Mouse (Mus musculus): ENCODE measurements around the gene Trim45.
A peak's percentile ranks its signal among the peaks of the same experiment; 100 is the strongest.

The Trim45 gene

GRCm38 (mm10) chr3:100931332-100932076, 9.5 kb downstream of the Trim45 start:
- no peak for DNase-seq (ENCODE audit: extremely low spot score, low spot score)

DNA sequence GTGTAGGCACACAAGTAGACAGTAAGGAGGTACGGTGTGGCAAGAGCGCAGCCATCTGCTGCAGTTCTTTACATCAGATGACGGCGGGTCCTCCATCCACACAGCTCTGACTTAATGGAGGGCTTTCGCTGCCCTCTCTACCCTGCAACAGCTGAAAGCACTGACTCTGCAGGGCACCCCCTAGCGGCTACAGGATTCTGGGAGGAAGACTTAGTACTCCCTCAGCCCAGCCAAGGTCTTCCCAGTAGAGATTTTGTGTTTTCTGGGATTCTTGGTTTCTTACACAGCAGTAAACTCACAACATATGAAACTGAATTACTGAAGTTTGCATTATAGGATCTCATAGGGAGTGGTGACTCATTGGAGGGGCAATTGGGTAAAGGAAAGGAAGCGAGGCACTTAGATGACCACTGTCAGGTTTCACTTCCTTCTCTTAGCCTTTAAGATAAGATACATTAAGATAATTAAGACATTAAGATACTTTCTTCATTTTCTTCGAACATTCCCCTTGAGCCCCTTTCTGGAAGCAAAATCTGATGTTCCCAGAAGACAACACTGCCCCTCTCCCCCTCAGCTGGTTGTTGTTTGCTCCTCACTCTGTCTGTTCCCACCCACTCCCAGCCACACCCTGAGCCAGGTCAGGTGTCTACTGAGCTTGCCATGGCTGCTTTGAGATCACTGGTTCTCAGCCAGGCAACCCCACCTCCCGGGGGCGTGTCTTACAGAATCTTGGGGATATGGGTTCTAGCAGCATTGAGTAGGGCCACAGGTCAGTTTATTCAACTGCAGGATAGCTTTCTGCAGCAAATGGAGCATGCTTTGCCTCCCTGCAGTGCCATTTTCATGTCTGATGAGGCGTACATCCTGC, 10.3 kb downstream of the Trim45 start:
- no peak for DNase-seq (ENCODE audit: extremely low spot score, low spot score)

DNA sequence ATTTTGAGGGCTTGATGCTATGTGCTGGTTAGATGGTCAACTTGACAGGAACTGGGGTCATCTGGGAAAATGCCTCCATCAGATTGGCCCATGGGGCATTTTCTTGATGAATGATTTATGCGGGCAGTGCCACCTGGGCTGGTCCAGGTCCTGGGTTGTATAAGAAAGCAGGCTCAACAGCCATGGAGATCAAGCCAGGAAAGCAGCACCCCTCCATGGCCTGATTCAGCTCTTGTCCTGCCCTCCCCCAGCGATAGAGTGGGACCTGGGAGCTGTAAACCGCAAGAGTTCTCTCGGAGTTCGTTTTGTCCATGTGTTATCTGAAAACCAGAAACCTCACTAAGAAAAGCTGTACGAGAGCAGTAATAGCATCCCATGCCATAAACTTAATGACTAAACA, 13.5 kb downstream of the Trim45 start:
- DNase-seq (ENCODE audit: extremely low spot score, low spot score): no peak

DNA sequence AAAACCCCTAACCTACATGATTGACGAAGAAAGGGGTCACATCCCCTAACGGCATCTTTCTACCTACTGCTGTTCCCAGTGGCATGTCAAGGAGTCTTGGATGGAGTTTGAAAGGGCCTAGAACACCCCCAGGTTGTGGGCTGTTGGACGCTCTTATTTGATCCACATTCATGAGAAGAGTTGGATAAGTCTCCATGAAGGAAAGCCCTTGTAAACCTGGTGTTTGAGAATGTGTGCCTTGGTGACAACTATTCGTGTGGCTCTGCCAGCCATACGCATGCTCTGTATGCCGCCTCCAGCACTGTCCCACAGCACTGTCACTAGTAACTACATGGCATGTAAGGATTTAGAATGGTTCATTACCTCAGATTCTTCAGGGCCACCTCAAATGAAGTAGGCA, 14.2 kb downstream of the Trim45 start:
- DNase-seq (ENCODE audit: extremely low spot score, low spot score): no peak

DNA sequence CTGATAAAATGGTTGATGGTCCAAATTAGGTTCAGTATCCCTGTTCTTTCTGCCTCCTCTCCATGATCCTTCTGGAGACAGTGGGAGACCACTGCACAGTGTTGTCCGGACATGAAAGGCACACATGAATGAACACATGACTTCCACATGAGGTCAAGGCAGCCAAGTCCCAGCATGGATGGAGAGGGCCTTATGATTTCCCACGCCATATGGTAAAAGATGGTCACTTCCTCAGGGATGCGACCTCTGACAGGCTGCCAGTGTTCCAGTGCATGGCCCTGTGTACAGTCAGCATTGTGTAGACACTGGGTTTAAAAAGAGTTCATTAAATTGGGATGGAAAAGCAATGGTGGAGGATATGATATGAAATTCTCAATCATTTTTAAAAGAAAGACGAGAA, 16.2 kb downstream of the Trim45 start:
- no peak for DNase-seq (ENCODE audit: extremely low spot score, low spot score)

DNA sequence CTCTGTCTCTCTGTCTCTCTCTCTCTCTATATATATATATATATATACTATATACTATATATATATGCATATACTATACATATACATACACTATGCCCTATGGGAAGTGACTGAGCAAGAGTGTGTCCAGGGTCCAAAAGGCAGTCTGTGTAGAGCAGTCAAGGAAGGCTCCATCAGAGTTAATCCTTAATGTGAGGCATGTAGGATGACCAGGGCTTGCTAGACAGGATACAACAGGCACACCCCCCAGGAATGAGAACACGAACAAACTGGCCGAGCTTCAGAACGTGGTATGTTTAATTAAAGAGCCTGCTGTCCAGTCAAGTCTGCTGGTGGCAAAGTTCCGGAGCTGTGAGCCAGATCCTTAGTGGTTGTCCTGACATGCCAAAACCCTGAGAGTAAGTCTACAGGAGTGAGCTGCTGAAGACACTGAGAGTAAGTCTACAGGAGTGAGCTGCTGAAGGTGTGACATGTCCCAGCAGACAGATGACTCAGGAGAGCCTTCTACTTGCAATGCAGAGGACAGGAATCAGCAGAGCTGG, 18.6 kb downstream of the Trim45 start:
- no peak for DNase-seq (ENCODE audit: extremely low spot score, low spot score)

DNA sequence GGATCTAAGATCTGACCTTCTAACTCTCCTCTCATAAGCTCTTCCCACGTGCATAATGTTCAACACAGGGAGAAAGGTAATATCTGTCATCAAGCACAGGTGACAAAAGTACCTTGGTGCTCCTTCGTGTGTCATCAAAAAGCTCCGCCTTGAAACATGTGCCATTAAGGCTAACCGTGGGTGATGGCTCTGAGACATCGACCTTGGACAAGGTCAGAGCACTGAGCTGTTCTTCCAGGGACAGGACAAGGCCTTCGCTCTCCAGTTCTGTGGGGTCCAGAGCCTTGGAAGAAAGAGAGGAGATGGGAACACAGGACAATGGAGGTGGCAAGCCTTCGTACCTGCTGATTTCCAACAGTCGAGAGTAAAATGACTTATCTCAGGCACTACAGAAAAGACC, 25.3 kb downstream of the Trim45 start:
- no peak for DNase-seq (ENCODE audit: extremely low spot score, low spot score)

DNA sequence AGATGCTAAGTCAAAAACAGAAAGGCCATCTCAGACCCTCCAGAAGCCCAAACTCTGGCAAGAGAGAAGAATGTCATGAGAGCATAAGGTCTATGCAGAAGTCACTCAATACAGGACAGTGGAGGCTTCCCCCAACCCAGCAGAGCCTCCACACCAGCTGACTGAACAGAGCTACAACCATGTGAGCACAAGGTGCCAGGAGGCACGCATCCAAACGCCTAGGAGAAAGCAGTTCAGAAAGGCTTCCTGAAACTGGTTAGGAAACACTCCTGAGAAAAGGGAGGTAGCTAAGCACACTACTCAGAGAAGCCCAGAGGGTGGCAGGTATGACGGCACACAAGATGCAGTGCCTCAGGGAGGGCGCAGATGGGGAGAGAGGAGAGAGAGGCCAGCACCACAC, 29.5 kb downstream of the Trim45 start:
- no peak for DNase-seq (ENCODE audit: extremely low spot score, low spot score)

- DNase-seq (ENCODE audit: extremely low spot score, low spot score): no peak
Observed at GRCm38 (mm10) chr3:100954616-100955015, 32.6 kb downstream of the Trim45 start.

DNA sequence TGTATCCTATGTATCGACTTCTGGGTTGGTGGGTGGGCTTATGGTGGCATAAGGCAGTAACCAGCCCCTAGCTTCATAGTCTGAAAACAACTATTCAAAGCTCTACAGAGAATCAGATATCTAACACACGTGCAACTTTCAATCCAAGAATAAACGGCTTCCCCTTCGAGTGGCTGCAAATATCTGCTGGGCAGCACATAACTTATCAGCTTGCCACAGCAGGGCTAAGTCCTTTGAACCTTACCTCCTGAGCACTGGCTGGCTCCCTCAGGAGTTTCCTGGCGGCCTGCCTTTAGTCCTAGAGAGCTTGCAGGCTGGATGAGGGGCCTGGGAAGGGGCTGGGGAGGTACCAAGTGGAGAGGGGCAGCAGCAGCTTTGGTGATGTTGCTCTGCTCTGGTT, 39.0 kb downstream of the Trim45 start:
- DNase-seq (ENCODE audit: extremely low spot score, low spot score): no peak

DNA sequence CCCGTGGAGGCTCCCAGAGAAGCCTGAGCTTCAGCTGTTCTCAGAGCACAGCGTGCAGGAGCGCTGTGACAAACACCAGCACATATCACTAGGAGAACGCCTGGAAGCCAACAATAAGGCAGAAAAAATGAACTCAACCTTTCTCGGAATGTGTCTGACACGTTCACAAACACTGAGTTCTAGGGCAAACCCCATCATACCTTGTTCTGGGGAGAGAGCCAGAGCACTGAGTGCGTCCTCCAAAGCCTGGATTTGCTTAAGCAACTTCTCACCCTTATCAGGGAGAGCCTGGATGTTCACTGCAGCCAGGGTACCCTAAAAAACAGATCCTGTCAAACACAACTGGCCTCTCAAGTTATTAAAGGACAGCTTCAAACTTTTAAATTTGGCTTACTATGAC, 39.5 kb downstream of the Trim45 start:
- no peak for DNase-seq (ENCODE audit: extremely low spot score, low spot score)

DNA sequence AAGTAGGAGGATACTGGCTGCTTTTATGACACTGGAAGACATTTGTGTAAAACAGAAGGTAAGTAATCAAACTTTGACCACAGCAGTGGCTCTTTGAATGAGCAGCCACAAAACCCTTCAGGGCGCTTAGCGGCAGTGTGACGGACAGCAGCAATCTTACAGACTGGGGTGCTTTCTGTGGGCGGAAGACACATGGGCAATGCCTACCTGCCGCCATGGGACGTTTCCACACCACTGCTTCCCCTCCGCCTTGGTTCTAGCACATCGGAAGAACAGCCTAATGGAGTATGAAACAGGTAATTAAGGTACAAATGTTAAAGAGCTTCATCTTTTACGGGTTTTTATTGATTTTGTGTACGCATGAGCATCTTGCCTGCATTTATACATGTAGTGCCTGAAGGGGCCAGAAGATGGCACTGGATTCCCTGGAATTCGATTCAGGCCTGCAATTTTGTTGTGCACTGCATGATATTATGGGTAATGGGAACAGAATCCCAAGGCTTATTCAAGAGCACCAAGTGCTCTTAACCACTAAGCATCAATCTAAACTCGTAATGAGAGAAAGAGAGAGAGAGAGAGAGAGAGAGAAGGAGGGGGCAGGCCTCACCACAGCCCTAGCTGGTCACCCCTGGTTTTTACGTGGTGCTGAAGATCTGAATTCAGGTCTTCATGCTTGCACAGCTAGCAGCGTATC, 42.0 kb downstream of the Trim45 start:
- peak; percentile 40 for DNase-seq (ENCODE audit: extremely low spot score, low spot score)

- peak; percentile 94 for DNase-seq (ENCODE audit: extremely low spot score, low spot score)
Observed at GRCm38 (mm10) chr3:100969176-100969917, 47.3 kb downstream of the Trim45 start, which contains the start of gene Ttf2. TSS of gene Ttf2 (minus strand) at chr3:100969663.

- no peak for DNase-seq (ENCODE audit: extremely low spot score, low spot score)
Observed at GRCm38 (mm10) chr3:100973906-100974305, 51.9 kb downstream of the Trim45 start.

DNA sequence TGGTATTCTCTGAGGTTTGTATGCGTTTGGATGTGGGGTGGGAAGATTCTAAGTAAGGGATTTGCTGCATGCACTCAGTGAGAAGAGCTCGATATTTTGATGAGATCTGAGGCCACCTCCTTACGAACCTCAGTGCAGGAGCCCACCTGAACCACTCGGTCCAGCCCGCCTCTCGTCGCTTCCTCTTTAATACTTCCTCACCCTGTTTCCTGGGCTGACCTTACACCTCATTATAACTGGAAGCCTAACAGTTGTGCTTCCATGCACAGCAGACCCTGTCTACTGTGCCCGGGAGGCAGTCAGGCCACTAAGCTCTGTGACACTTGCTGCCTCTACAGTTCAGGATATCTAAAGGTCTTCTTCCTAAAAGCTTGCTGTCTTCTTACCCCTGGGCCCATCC, 57.3 kb downstream of the Trim45 start:
- no peak for DNase-seq (ENCODE audit: extremely low spot score, low spot score)

All from neural tube, embryonic 10.5 days (tissue).